Mouse (Mus musculus): ENCODE measurements around the gene Icam1. TPM values are rescaled to one million over a fixed set of nuclear protein-coding genes. Genes with fewer than 3 reads are reported as not detected.
"Not testable (repeated sequence)": the region's sequence is repeated elsewhere in the genome, so short reads cannot be mapped to it uniquely, and the experiment has no call there.

Icam1 gene
- polyA plus RNA-seq, 1 experiment from 2014 or later = 8.8 TPM

GRCm38 (mm10) chr9:21010362-21010761 is 5.4 kb upstream of the Icam1 start:
- H3K36me3 ChIP-seq = peaks cover 43% of the 10 kb centered on the region
- 67% methylated on average over 2 of the region's 2 CpGs for WGBS
- no peak overlapping the region for H3K4me3 ChIP-seq (replicated peaks)
- H3K4me1 ChIP-seq (replicated peaks) = peaks cover 4% of the 10 kb centered on the region
- no peaks in the 10 kb centered on the region for H3K9me3 ChIP-seq
- peaks cover 29% of the 10 kb centered on the region for H3K27me3 ChIP-seq
- H3K4me2 ChIP-seq = no peak overlapping the region
- no peak overlapping the region for H3K9ac ChIP-seq (replicated peaks)
- H3K27ac ChIP-seq = no peak overlapping the region
- no peak for ATAC-seq (ENCODE audit: insufficient number of reproducible peaks, insufficient read depth, low FRiP score, low TSS enrichment, low read depth)

- not testable (repeated sequence) for H3K4me2 ChIP-seq; H3K9me3 ChIP-seq; H3K9ac ChIP-seq (replicated peaks); ATAC-seq (ENCODE audit: insufficient number of reproducible peaks, insufficient read depth, low FRiP score, low TSS enrichment, low read depth); H3K27ac ChIP-seq; H3K4me3 ChIP-seq (replicated peaks)
- WGBS = 72% methylated on average over 9 of the region's 9 CpGs
- H3K36me3 ChIP-seq = peaks cover 36% of the 10 kb centered on the region
- peaks cover 36% of the 10 kb centered on the region for H3K27me3 ChIP-seq
- H3K4me1 ChIP-seq (replicated peaks) = peaks cover 11% of the 10 kb centered on the region
Observed at GRCm38 (mm10) chr9:21010939-21011541, 4.7 kb upstream of the Icam1 start.

GRCm38 (mm10) chr9:21011846-21012312 is 3.9 kb upstream of the Icam1 start:
- WGBS = 63% methylated on average over 5 of the region's 5 CpGs
- Histone ChIP-seq H3K4me1 (replicated peaks) (peaks cover 11% of the 10 kb centered on the region), H3K36me3 (peaks cover 29% of the 10 kb centered on the region), H3K27ac (no peak overlapping the region), H3K9me3 (no peaks in the 10 kb centered on the region), H3K9ac (replicated peaks) (no peak overlapping the region), H3K4me3 (replicated peaks) (no peak overlapping the region), H3K27me3 (peaks cover 44% of the 10 kb centered on the region), H3K4me2 (no peak overlapping the region)
- no peak for ATAC-seq (ENCODE audit: insufficient number of reproducible peaks, insufficient read depth, low FRiP score, low TSS enrichment, low read depth)

GRCm38 (mm10) chr9:21012368-21012767 is 3.4 kb upstream of the Icam1 start:
- Histone ChIP-seq H3K9ac (replicated peaks) (no peak overlapping the region), H3K36me3 (peaks cover 24% of the 10 kb centered on the region), H3K27me3 (peaks cover 49% of the 10 kb centered on the region), H3K4me2 (no peak overlapping the region), H3K4me1 (replicated peaks) (peaks cover 11% of the 10 kb centered on the region), H3K9me3 (no peaks in the 10 kb centered on the region), H3K27ac (no peak overlapping the region), H3K4me3 (replicated peaks) (no peak overlapping the region)
- ATAC-seq (ENCODE audit: insufficient number of reproducible peaks, insufficient read depth, low FRiP score, low TSS enrichment, low read depth) = no peak
- WGBS = 34% methylated on average over 1 of the region's 1 CpGs

DNA sequence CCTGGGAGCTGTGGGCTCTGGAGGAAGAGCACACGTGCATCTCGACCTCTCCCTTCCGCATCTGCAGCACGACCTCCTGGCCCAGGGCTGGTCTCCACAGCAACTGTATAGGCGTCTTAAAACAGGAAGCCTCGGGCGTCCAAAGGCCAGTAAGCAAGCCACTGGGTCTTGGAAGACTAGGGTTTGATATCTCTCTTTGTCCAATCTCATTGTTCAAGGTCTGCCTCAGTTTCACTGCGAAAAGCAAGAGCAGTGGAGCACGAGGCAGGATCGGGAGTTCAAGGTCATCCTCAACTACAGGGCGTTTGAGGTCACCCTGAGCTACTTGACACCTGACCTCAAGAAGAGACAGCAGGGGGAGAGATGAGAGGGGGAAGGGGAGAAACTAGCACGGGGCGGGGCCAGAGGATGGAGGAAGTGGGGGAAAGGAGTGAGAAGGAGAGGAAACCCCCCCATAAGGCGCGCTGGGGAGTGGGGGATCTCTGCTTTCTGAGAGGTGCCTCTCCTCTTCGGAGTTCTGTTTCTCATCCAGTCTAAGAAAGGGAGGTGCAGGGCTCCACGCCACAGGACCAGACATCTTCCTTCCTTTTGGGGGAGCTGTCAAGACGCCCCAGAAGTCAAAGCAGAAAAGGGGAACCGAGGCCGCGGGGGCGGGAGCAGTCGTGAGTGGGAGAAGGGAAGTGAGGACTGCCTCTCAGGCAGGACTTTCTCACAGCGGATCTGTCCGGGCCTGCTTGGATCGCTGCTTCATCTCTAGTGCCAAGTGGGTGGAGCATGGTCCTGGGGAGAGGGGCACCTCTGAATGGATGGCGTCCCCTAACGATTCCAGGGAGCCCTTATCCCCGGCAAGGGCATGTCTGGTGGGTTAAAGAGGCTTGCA is 854 bp upstream of the Icam1 start:
- Histone ChIP-seq H3K4me1 (replicated peaks) (peaks cover 11% of the 10 kb centered on the region), H3K27ac (0 out of 2 replicates have a peak overlapping the region, but pooled peaks have one; percentile 20), H3K27me3 (peaks cover 62% of the 10 kb centered on the region), H3K9me3 (no peaks in the 10 kb centered on the region), H3K36me3 (no peaks in the 10 kb centered on the region), H3K9ac (replicated peaks) (peak overlapping the region; percentile 42), H3K4me3 (replicated peaks) (peak overlapping the region; percentile 38), H3K4me2 (peak overlapping the region; percentile 59)
- 2% methylated on average over 29 of the region's 29 CpGs for WGBS
- no peak for ATAC-seq (ENCODE audit: insufficient number of reproducible peaks, insufficient read depth, low FRiP score, low TSS enrichment, low read depth)

GRCm38 (mm10) chr9:21016331-21017176 is 769 bp downstream of the Icam1 start:
- H3K27ac ChIP-seq = no peak overlapping the region
- peaks cover 11% of the 10 kb centered on the region for H3K4me1 ChIP-seq (replicated peaks)
- no peaks in the 10 kb centered on the region for H3K36me3 ChIP-seq
- H3K9ac ChIP-seq (replicated peaks) = no peak overlapping the region
- peak overlapping the region; percentile 38 for H3K4me3 ChIP-seq (replicated peaks)
- H3K27me3 ChIP-seq = peaks cover 61% of the 10 kb centered on the region
- H3K9me3 ChIP-seq = no peaks in the 10 kb centered on the region
- H3K4me2 ChIP-seq = peak overlapping the region; percentile 59
- 6% methylated on average over 17 of the region's 17 CpGs for WGBS
- ATAC-seq (ENCODE audit: insufficient number of reproducible peaks, insufficient read depth, low FRiP score, low TSS enrichment, low read depth) = no peak

DNA sequence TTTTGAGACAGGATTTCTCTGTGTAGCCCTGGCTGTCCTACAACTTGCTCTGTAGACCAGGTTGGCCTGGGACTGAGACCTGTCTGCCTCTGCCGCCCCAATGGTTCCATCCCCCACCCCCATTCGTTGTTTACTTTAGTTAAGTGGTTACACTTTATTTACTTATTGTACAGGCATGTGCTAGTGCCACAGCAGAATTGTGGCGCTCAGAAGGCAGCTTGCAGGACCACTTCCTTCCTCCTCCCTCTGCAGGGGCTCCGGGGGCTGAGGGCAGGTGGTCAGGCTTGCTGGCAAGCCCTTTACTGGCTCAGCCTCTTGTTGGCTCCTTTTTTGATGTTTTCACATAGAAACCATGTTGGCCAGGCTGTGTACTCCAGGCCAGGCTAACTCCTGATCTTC is 1.4 kb downstream of the Icam1 start:
- Histone ChIP-seq H3K27ac (no peak overlapping the region), H3K36me3 (no peaks in the 10 kb centered on the region), H3K4me2 (peak overlapping the region; percentile 59; the same call in 1 of the 2 replicates), H3K4me3 (replicated peaks) (peak overlapping the region; percentile 38; the same call in 1 of the 2 replicates), H3K9ac (replicated peaks) (no peak overlapping the region), H3K9me3 (no peaks in the 10 kb centered on the region), H3K4me1 (replicated peaks) (peaks cover 11% of the 10 kb centered on the region), H3K27me3 (peaks cover 55% of the 10 kb centered on the region)
- ATAC-seq (ENCODE audit: insufficient number of reproducible peaks, insufficient read depth, low FRiP score, low TSS enrichment, low read depth) = no peak
- WGBS = 33% methylated on average over 4 of the region's 4 CpGs

DNA sequence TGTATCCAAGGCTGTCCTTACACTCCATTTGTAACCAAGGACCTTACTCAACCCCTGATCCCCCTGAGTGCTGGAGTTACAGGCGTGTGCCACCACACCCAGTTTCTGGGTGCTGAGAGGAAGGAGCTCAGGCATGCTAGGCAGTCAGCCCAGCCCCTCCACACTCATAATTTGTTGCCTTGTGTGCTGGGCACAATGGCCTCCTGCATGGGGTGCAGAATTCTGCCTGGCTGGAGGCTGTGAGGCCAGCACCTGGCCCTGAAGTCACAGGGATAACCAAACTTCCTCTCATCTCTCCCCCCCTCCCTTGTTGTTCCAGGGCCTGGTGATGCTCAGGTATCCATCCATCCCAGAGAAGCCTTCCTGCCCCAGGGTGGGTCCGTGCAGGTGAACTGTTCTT is 2.8 kb downstream of the Icam1 start:
- no peak overlapping the region for H3K27ac ChIP-seq
- H3K9me3 ChIP-seq = no peaks in the 10 kb centered on the region
- H3K4me1 ChIP-seq (replicated peaks) = peaks cover 11% of the 10 kb centered on the region
- H3K27me3 ChIP-seq = peaks cover 51% of the 10 kb centered on the region
- H3K36me3 ChIP-seq = no peaks in the 10 kb centered on the region
- H3K4me2 ChIP-seq = no peak overlapping the region
- H3K4me3 ChIP-seq (replicated peaks) = no peak overlapping the region
- ATAC-seq (ENCODE audit: insufficient number of reproducible peaks, insufficient read depth, low FRiP score, low TSS enrichment, low read depth) = no peak
- no peak overlapping the region for H3K9ac ChIP-seq (replicated peaks)
- WGBS = 63% methylated on average over 2 of the region's 2 CpGs

DNA sequence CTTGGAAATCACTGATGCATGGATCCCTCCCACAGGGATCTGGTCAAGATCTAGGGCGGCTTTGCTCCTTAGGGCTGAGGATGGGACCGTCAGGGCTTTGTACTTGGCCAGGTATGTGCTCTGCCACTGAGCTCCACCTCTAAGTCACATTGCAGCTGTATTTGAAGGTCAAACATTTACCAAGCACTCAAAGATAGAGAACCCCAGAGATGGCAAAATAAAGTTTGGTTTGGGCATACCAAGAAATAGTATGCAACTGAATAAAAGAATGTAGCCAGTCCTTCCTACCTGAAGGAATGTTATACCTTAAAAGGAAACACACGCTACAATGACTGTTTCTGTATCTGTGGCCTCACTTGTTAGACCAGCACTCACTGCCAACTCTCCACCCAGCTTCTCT is 5.6 kb downstream of the Icam1 start:
- H3K4me3 ChIP-seq (replicated peaks) = no peak overlapping the region
- no peak overlapping the region for H3K9ac ChIP-seq (replicated peaks)
- H3K27me3 ChIP-seq = peaks cover 32% of the 10 kb centered on the region
- no peaks in the 10 kb centered on the region for H3K4me1 ChIP-seq (replicated peaks)
- H3K9me3 ChIP-seq = no peaks in the 10 kb centered on the region
- no peak overlapping the region for H3K27ac ChIP-seq
- no peaks in the 10 kb centered on the region for H3K36me3 ChIP-seq
- no peak for ATAC-seq (ENCODE audit: insufficient number of reproducible peaks, insufficient read depth, low FRiP score, low TSS enrichment, low read depth)
- H3K4me2 ChIP-seq = no peak overlapping the region
- WGBS = 85% methylated on average over 3 of the region's 3 CpGs

DNA sequence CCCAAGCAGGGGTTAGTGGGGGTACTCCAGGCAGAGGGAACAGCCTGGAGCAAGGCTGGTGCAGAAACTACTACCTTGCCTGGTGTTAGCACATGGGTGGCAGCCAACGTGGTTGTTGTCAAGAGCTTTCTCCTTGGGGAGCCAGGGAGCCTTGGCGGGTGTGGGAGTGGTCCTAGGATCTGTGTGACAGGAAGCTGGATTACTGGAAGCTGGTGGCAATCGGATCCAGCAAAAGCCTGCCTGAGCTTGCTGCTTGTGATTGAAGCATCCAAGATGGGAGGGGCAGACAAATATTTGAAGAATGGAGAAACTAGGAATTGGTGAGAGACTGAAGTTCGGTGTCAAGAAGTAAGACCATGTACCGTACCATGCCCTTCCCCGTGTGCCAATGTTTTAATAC is 6.5 kb downstream of the Icam1 start:
- WGBS = 55% methylated on average over 6 of the region's 6 CpGs
- Histone ChIP-seq H3K4me3 (replicated peaks) (no peak overlapping the region), H3K27me3 (peaks cover 31% of the 10 kb centered on the region), H3K4me2 (no peak overlapping the region), H3K9me3 (no peaks in the 10 kb centered on the region), H3K36me3 (no peaks in the 10 kb centered on the region), H3K4me1 (replicated peaks) (0 out of 2 replicates have a peak, but pooled peaks cover under 1% of the 10 kb centered on the region), H3K27ac (no peak overlapping the region), H3K9ac (replicated peaks) (no peak overlapping the region)
- no peak for ATAC-seq (ENCODE audit: insufficient number of reproducible peaks, insufficient read depth, low FRiP score, low TSS enrichment, low read depth)

DNA sequence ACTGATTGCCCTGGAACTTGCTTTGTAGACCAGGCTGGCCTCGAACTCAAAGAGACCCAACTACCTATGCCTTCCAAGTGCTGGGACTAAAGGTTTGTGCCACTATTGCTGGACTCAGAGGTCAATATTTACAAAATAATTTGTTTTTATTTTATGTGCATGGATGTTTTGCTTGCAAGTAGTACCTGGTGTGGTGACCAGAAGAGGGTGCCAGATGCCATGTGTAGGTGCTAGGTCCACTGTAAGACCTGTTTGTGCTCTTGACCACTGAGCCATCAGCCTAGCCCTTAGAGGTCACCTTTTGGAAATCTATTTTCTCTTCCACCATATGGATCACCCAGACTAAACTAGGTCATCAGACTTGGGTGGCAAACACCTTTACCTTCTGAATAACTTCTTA is 6.9 kb downstream of the Icam1 start:
- WGBS = 71% methylated on average over 1 of the region's 1 CpGs
- H3K36me3 ChIP-seq = no peaks in the 10 kb centered on the region
- H3K9ac ChIP-seq (replicated peaks) = no peak overlapping the region
- H3K4me3 ChIP-seq (replicated peaks) = no peak overlapping the region
- H3K27ac ChIP-seq = no peak overlapping the region
- no peaks in the 10 kb centered on the region for H3K9me3 ChIP-seq
- H3K4me1 ChIP-seq (replicated peaks) = peaks cover 5% of the 10 kb centered on the region
- H3K4me2 ChIP-seq = no peak overlapping the region
- no peak for ATAC-seq (ENCODE audit: insufficient number of reproducible peaks, insufficient read depth, low FRiP score, low TSS enrichment, low read depth)
- peaks cover 27% of the 10 kb centered on the region for H3K27me3 ChIP-seq

Data from limb, embryonic 12.5 days (tissue).